20 mouse cellular contexts compared by ENCODE assay signal in genomic region chr19:10195252-10195651, GRCm38 (mm10). TPM values are rescaled to one million over a fixed set of nuclear protein-coding genes. Genes with fewer than 3 reads are reported as not detected.
A peak's percentile ranks its signal among the peaks of the same experiment; 100 is the strongest.
DNase-seq lines count a peak whose midpoint lies in the region; ATAC-seq and TF ChIP-seq lines count a peak whose summit lies in the region.
"Had no signal": no experiment of that assay in that cellular context is flagged by ENCODE, and none has a peak within 500 bp of the region (broad histone marks: within the 10 kb centered on the region; RNA-seq: fewer than 3 reads in every experiment).

No protein-coding gene starts in this region.

- CTCF ChIA-PET in Patski (lab: Charles Lee) = interaction anchor here (0.9 to 6.4 kb wide), 6 partner anchors 11 to 195 kb away, joined by 3 to 46 read pairs (median 4); partner anchors contain the start of genes Best1, Fads1 and Rab3il1

- peaks cover 93% of the 10 kb centered on the region for H3K36me3 ChIP-seq in kidney, embryonic 15.5 days
- H3K36me3 ChIP-seq in forebrain, embryonic 11.5 days (ENCODE audit: control insufficient read depth, insufficient read depth, low read length) = peaks cover 25% of the 10 kb centered on the region

- POLR2A ChIA-PET in Patski (lab: Charles Lee) = interaction anchor here (0.6 to 1.4 kb wide), 5 partner anchors 12 to 152 kb away, joined by 3 to 4 read pairs (median 3); no protein-coding TSS in a partner anchor

- H3K4me2 ChIP-seq in kidney, embryonic 15.5 days = no peak overlapping the region
- H3K4me2 ChIP-seq in forebrain, embryonic 11.5 days (ENCODE audit: low read depth, low read length, severe bottlenecking) = no peak overlapping the region
- H3K4me2 ChIP-seq: hindbrain, embryonic 14.5 days; liver, embryonic 15.5 days; midbrain, embryonic 11.5 days had no signal

- no peaks in the 10 kb centered on the region for H3K9me3 ChIP-seq in kidney, embryonic 15.5 days (replicated peaks)
- no peaks in the 10 kb centered on the region for H3K9me3 ChIP-seq in forebrain, embryonic 11.5 days (ENCODE audit: control insufficient read depth, low read length)
- H3K9me3 ChIP-seq: liver, embryonic 15.5 days had no signal

- ATAC-seq in kidney, embryonic 15.5 days (replicated peaks; ENCODE audit: low FRiP score) = no peak
- peak; percentile 81 for ATAC-seq in Patski
- ATAC-seq in forebrain, embryonic 11.5 days (replicated peaks; ENCODE audit: low FRiP score) = no peak
- ATAC-seq: CD4-positive, CD25-positive, alpha-beta regulatory T cell, adult 4 months; forebrain, embryonic 16.5 days; intestine, embryonic 16.5 days had no signal

- no peak for TF ChIP-seq CTCF in Patski (IDR thresholded peaks at IDR 0.05)
- no peak for TF ChIP-seq CTCF in layer of hippocampus, adult 2 months (conservative IDR thresholded peaks at IDR 0.05)

- no peak overlapping the region for H3K27ac ChIP-seq in kidney, embryonic 15.5 days
- no peak overlapping the region for H3K27ac ChIP-seq in layer of hippocampus, adult 2 months
- no peak overlapping the region for H3K27ac ChIP-seq in forebrain, embryonic 11.5 days (ENCODE audit: low read depth, low read length)
- H3K27ac ChIP-seq: hindbrain, embryonic 14.5 days; liver, embryonic 15.5 days had no signal

- in situ Hi-C loops in Patski (cut with MboI; ENCODE audit: low pct_unique_long_range_greater_than_20kb) = no loop called here

- no peaks in the 10 kb centered on the region for H3K4me1 ChIP-seq in kidney, embryonic 15.5 days
- no peaks in the 10 kb centered on the region; the same call in 1 of the 2 replicates for H3K4me1 ChIP-seq in forebrain, embryonic 11.5 days (replicated peaks; ENCODE audit: control insufficient read depth, insufficient read depth, low read length)

- no peaks in the 10 kb centered on the region for H3K27me3 ChIP-seq in kidney, embryonic 15.5 days
- no peaks in the 10 kb centered on the region for H3K27me3 ChIP-seq in Patski
- no peaks in the 10 kb centered on the region for H3K27me3 ChIP-seq in forebrain, embryonic 11.5 days (ENCODE audit: control insufficient read depth, insufficient read depth, low read length)
- H3K27me3 ChIP-seq: liver, embryonic 15.5 days had no signal

- no peak overlapping the region for H3K9ac ChIP-seq in kidney, embryonic 15.5 days
- H3K9ac ChIP-seq in forebrain, embryonic 11.5 days (ENCODE audit: low read length) = no peak overlapping the region
- H3K9ac ChIP-seq: hindbrain, embryonic 14.5 days; liver, embryonic 15.5 days had no signal

- DNase-seq in kidney, adult 18-20 months = peak; percentile 67
- DNase-seq in 3T3-L1 (ENCODE audit: low read depth, low spot score) (peak; percentile 80), Patski (ENCODE audit: low read depth, low spot score) (peak; percentile 64)
- DNase-seq in kidney, adult 9 months = peak; percentile 86
- DNase-seq in layer of hippocampus, adult 2 months (ENCODE audit: low spot score in 2 of 2) = no peak
- DNase-seq in forebrain, embryonic 11.5 days (ENCODE audit: low spot score) = no peak
- DNase-seq: cerebellum, postnatal 10 days; embryo, embryonic 11 days; heart, postnatal 10 days; left cerebral cortex, postnatal 4 days; lung, postnatal 36 days; right cerebral cortex, postnatal 14 days had no signal

- no peak overlapping the region for H3K4me3 ChIP-seq in kidney, embryonic 15.5 days (replicated peaks)
- no peak overlapping the region for H3K4me3 ChIP-seq in layer of hippocampus, adult 2 months
- H3K4me3 ChIP-seq in forebrain, embryonic 11.5 days (ENCODE audit: low read depth, low read length) = no peak overlapping the region
- H3K4me3 ChIP-seq: liver, embryonic 15.5 days had no signal

- 62% methylated on average over 5 of the region's 5 CpGs for WGBS in kidney, embryonic 15.5 days
- 76% methylated on average over 5 of the region's 5 CpGs for WGBS in forebrain, embryonic 11.5 days

RNA-seq across cellular contexts. Expression of gene Tmem258, which starts 8.6 kb away (rescaled TPM):
- polyA plus RNA-seq in kidney, embryonic 15.5 days (2015; fragmentation: Nextera tagmentation; extraction: Ambion mirVana) = 477 and 511 TPM in 2 replicates
- 211 TPM for polyA plus RNA-seq in Patski (2021)
- 10 to 100 TPM; 74.0 to 79.7 TPM for total RNA-seq in layer of hippocampus, adult 2 months (2021)
- 320 and 330 TPM in 2 replicates for polyA plus RNA-seq in forebrain, embryonic 11.5 days (2014; fragmentation: Nextera tagmentation; extraction: Ambion mirVana)

RNA-seq across cellular contexts. Expression of gene Fen1, which starts 8.7 kb away (rescaled TPM):
- 109 and 111 TPM in 2 replicates for polyA plus RNA-seq in kidney, embryonic 15.5 days (2015; fragmentation: Nextera tagmentation; extraction: Ambion mirVana)
- polyA plus RNA-seq in Patski (2021) = 22.0 TPM
- total RNA-seq in layer of hippocampus, adult 2 months (2021) = 10 to 100 TPM in 1 of 2 experiments, 1 to 10 TPM in 1; 9.6 to 12.2 TPM
- 151 TPM in 2 replicates for polyA plus RNA-seq in forebrain, embryonic 11.5 days (2014; fragmentation: Nextera tagmentation; extraction: Ambion mirVana)

RNA-seq across cellular contexts. Expression of gene Fads1, which starts 12.6 kb away (rescaled TPM):
- 95.3 and 108 TPM in 2 replicates for polyA plus RNA-seq in kidney, embryonic 15.5 days (2015; fragmentation: Nextera tagmentation; extraction: Ambion mirVana)
- polyA plus RNA-seq in Patski (2021) = 171 TPM
- total RNA-seq in layer of hippocampus, adult 2 months (2021) = 100 to 1,000 TPM; 191 to 198 TPM
- 192 and 196 TPM in 2 replicates for polyA plus RNA-seq in forebrain, embryonic 11.5 days (2014; fragmentation: Nextera tagmentation; extraction: Ambion mirVana)

RNA-seq across cellular contexts. Expression of gene Myrf, which starts 45.3 kb away (rescaled TPM):
- 3.3 and 4.2 TPM in 2 replicates for polyA plus RNA-seq in kidney, embryonic 15.5 days (2015; fragmentation: Nextera tagmentation; extraction: Ambion mirVana)
- 0.45 TPM for polyA plus RNA-seq in Patski (2021)
- 10 to 100 TPM; 27.0 to 27.8 TPM for total RNA-seq in layer of hippocampus, adult 2 months (2021)
- 1.8 and 2.1 TPM in 2 replicates for polyA plus RNA-seq in forebrain, embryonic 11.5 days (2014; fragmentation: Nextera tagmentation; extraction: Ambion mirVana)
- total RNA-seq: gastrocnemius, adult 8-10 months had no signal

Comparison
In these comparisons a context has a peak if more than half of its experiments do, and no peak if none do; other contexts are left out.
1. DNase-seq: peak in kidney, adult 18-20 months (single experiment), 3T3-L1 (single experiment), Patski (single experiment) and kidney, adult 9 months (single experiment); none in layer of hippocampus, adult 2 months (0 of 2) and forebrain, embryonic 11.5 days (single experiment).